Mouse (Mus musculus): ENCODE data around the gene Ube2r2. TPM values are rescaled to one million over a fixed set of nuclear protein-coding genes. Genes with fewer than 3 reads are reported as not detected.

The Ube2r2 gene
- polyA plus RNA-seq, 1 experiment from 2014 or later: 53.5 TPM

DNA sequence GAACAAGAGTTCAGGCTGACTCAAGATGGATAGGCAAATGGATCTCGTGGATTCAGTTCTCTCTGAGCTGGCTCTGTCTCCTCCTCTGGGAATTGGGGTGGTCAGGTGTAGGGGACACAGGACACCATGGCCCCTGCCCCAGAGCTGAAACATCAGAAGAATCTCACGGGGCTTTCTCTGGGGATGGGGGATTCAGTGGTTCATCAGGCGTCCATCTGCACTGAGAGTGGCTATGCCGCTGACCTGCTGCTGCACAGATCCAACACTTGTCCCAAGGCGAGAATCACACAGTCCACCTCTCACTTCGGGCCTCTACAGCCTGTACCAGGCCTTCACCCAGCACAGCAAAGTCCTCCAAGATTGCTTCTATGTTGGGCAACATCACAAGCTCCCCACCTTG is 20.5 kb upstream of the Ube2r2 start:
- 88% methylated on average over 6 of the region's 6 CpGs for WGBS
- Histone ChIP-seq H3K4me1 (ENCODE audit: control insufficient read depth, insufficient read depth, low read length) (no peaks in the 10 kb centered on the region), H3K36me3 (ENCODE audit: control insufficient read depth, insufficient read depth, low read length) (peaks cover 29% of the 10 kb centered on the region), H3K4me2 (ENCODE audit: low read depth, low read length) (no peak overlapping the region), H3K9me3 (ENCODE audit: control insufficient read depth, low read length) (no peaks in the 10 kb centered on the region), H3K27me3 (replicated peaks; ENCODE audit: control insufficient read depth, insufficient read depth, low read length) (no peaks in the 10 kb centered on the region), H3K27ac (ENCODE audit: low read length) (no peak overlapping the region), H3K9ac (ENCODE audit: low read depth, low read length) (no peak overlapping the region), H3K4me3 (ENCODE audit: low read length) (no peak overlapping the region)
- ATAC-seq: no peak

DNA sequence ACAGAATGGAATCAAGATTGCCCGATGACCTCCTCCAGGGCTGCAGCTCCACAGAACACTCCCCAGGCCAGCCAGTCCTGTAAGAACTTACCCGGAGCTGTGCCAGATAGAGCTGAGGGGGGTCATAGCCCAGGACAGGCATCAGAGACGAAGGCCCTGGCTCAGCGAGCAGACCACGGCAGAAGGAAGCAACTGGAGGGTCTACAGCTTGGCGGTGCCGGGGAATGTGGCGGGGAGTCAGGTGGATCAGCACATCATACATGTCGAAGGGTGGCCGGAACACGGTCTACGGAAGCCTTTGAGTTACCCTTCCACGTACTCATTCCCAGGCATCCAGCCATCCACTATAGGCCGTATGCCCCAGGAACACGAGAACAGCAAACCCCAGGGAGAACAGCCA is 19.8 kb upstream of the Ube2r2 start:
- H3K4me1 ChIP-seq (ENCODE audit: control insufficient read depth, insufficient read depth, low read length): no peaks in the 10 kb centered on the region
- WGBS: 95% methylated on average over 15 of the region's 15 CpGs

DNA sequence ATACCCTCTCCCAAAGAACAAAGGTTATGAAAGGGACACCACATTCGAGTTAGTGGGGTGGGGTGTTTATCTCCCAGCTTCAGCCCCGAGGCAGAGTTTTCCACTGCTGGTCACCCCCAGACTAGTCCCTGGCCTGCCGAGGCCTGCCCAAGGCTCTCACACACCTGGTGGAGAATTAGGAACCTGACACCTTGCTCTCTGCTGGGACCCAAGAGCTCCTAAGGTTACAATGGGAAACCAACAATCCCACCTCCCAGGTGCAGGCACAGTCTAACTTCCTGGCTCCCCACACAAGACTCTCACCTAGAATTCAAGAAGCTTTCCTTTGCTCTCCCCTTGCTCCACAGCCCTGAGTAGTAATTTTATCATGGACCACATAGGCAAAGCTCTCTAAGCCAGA is 18.7 kb upstream of the Ube2r2 start:
- ATAC-seq: no peak
- Histone ChIP-seq H3K9me3 (ENCODE audit: control insufficient read depth, low read length) (no peaks in the 10 kb centered on the region), H3K36me3 (ENCODE audit: control insufficient read depth, insufficient read depth, low read length) (peaks cover 38% of the 10 kb centered on the region), H3K4me1 (ENCODE audit: control insufficient read depth, insufficient read depth, low read length) (no peaks in the 10 kb centered on the region), H3K27me3 (replicated peaks; ENCODE audit: control insufficient read depth, insufficient read depth, low read length) (no peaks in the 10 kb centered on the region), H3K9ac (ENCODE audit: low read depth, low read length) (no peak overlapping the region), H3K27ac (ENCODE audit: low read length) (no peak overlapping the region), H3K4me2 (ENCODE audit: low read depth, low read length) (no peak overlapping the region), H3K4me3 (ENCODE audit: low read length) (no peak overlapping the region)
- WGBS: 77% methylated on average over 3 of the region's 3 CpGs

More for the DNA sequence above, 19.8 kb upstream of the Ube2r2 start:
- no peak overlapping the region for H3K4me3 ChIP-seq (ENCODE audit: low read length)
- no peaks in the 10 kb centered on the region for H3K27me3 ChIP-seq (replicated peaks; ENCODE audit: control insufficient read depth, insufficient read depth, low read length)
- no peaks in the 10 kb centered on the region for H3K9me3 ChIP-seq (ENCODE audit: control insufficient read depth, low read length)
- no peak for ATAC-seq
- H3K36me3 ChIP-seq (ENCODE audit: control insufficient read depth, insufficient read depth, low read length): peaks cover 29% of the 10 kb centered on the region
- H3K9ac ChIP-seq (ENCODE audit: low read depth, low read length): no peak overlapping the region
- no peak overlapping the region for H3K27ac ChIP-seq (ENCODE audit: low read length)
- H3K4me2 ChIP-seq (ENCODE audit: low read depth, low read length): no peak overlapping the region

DNA sequence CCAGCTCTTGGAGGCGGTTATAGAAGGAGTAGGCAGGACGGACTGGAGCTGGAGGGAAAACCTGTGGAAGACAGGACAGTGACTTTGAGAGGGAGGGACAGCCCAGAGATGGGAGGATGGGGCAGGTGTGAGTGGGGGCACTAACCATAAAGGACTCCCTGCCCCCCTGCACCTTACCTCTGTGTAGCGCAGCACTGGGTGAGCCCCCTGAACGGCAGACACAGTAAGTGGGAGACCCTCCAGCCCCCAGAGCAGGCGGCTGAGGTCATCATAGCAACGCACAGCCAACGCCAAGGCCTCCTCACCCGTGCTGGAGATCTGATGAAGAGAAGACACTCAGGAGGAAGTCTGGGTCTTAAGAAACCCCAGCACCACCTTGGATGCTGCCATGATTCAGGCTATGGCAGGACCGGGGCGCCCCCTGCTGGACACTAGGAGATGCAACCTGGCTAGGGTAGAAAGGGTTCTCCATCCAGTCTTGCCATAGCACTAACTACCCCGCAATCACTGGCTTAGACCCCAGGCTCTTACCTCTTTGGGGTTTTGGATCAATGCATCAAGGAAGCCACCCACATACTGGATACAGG is 16.7 kb upstream of the Ube2r2 start:
- H3K27me3 ChIP-seq (replicated peaks; ENCODE audit: control insufficient read depth, insufficient read depth, low read length): no peaks in the 10 kb centered on the region
- ATAC-seq: no peak
- WGBS: 71% methylated on average over 11 of the region's 11 CpGs
- H3K4me2 ChIP-seq (ENCODE audit: low read depth, low read length): no peak overlapping the region
- no peak overlapping the region for H3K9ac ChIP-seq (ENCODE audit: low read depth, low read length)
- no peaks in the 10 kb centered on the region for H3K9me3 ChIP-seq (ENCODE audit: control insufficient read depth, low read length)
- H3K36me3 ChIP-seq (ENCODE audit: control insufficient read depth, insufficient read depth, low read length): peaks cover 38% of the 10 kb centered on the region
- no peak overlapping the region for H3K27ac ChIP-seq (ENCODE audit: low read length)
- H3K4me3 ChIP-seq (ENCODE audit: low read length): no peak overlapping the region
- H3K4me1 ChIP-seq (ENCODE audit: control insufficient read depth, insufficient read depth, low read length): peaks cover 6% of the 10 kb centered on the region

DNA sequence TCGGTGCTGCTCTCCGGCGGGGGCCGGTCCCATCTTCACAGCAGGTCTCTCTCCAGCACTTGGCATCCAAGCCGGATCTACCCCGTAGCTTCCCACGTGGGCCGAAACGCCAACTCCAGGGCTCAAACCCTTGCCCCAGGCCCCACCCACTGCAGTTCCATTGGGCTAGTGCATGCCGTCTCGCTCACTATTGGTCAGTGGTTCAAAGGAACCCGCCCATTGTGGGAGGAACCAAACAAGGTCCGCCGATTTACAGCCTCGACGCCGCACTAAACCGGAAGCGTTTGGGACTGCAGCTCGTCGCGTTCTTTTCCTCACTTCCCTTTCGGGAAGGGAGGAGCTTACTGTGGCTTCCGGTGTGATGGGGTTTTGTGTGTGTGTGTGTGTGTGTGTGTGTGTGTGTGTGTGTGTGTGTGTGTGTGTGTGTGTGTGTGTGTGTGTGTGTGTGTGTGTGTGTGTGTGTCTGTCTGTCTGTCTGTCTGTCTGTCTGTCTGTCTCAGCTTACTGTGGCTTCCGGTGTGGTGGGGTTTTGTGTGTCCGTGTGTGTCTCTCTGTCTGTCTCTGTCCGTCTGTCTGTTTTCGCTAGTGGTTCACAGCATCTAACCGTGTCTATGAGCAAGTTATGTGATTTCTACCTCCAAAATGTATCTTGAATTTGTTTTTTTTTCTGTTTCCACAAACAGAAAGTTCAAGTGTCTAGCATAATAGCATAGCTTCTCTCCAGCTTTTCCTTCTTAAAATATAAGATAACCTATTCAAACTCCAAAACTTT is 11.2 kb upstream of the Ube2r2 start, which contains the start of gene Nol6:
Gene Nol6, minus strand, starts transcription at position 276 of the 772 bp plus-strand sequence.
- Histone ChIP-seq H3K9me3 (ENCODE audit: control insufficient read depth, low read length) (no peaks in the 10 kb centered on the region), H3K27ac (ENCODE audit: low read length) (no peak within 1 kb of the TSS; the same call in none of the 2 replicates), H3K4me2 (ENCODE audit: low read depth, low read length) (peak within 1 kb of the TSS; percentile 63), H3K9ac (ENCODE audit: low read depth, low read length) (peak within 1 kb of the TSS; percentile 72), H3K4me1 (ENCODE audit: control insufficient read depth, insufficient read depth, low read length) (peaks cover 6% of the 10 kb centered on the region), H3K36me3 (ENCODE audit: control insufficient read depth, insufficient read depth, low read length) (peaks cover 9% of the 10 kb centered on the region), H3K27me3 (replicated peaks; ENCODE audit: control insufficient read depth, insufficient read depth, low read length) (no peaks in the 10 kb centered on the region), H3K4me3 (ENCODE audit: low read length) (peak within 1 kb of the TSS; percentile 83)
- ATAC-seq: peak; percentile 100
- 3% methylated on average over 29 of the region's 29 CpGs for WGBS

DNA sequence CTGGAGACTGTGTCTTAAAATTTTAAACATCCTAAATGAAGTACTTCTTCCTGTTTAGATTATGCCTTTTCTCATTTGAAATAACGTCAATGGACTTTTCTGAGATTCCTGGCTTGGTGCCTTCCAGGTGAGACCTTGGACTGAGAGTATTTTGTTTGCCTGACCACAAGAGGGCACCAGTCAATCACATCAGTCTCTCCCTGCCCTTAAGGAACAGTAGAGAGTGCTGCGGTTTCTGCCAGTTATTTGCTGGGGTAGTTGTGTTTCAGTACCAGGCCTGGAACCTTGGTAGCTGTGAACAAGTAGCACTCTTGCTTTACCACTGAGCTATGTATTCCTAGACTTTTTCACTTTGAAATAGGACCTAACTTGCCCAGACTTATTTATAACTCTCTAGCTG is 6.1 kb upstream of the Ube2r2 start:
- Histone ChIP-seq H3K4me2 (ENCODE audit: low read depth, low read length) (no peak overlapping the region), H3K9ac (ENCODE audit: low read depth, low read length) (no peak overlapping the region), H3K4me3 (ENCODE audit: low read length) (no peak overlapping the region), H3K27ac (ENCODE audit: low read length) (no peak overlapping the region), H3K9me3 (ENCODE audit: control insufficient read depth, low read length) (no peaks in the 10 kb centered on the region), H3K4me1 (ENCODE audit: control insufficient read depth, insufficient read depth, low read length) (peaks cover 3% of the 10 kb centered on the region), H3K36me3 (ENCODE audit: control insufficient read depth, insufficient read depth, low read length) (no peaks in the 10 kb centered on the region), H3K27me3 (replicated peaks; ENCODE audit: control insufficient read depth, insufficient read depth, low read length) (no peaks in the 10 kb centered on the region)
- 8% methylated on average over 2 of the region's 2 CpGs for WGBS
- ATAC-seq: peak; percentile 80

DNA sequence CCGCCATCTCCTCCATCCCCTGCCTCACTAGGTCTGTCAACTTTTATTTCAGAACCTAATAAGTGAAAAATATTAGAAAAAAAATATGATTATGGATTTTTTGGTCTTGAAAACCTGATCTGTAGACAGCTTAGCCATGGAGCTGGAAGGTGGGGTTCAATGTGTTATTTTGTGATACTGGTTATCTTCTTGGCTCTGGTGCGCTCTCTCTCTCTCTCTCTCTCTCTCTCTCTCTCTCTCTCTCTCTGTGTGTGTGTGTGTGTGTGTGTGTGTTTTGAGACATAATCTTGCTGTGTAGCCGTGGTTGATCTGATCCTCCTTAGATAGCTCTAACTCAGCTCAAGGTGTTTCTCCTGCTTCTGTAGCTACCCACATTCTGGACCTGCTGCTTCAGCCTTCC is 5.7 kb upstream of the Ube2r2 start:
- Histone ChIP-seq H3K9ac (ENCODE audit: low read depth, low read length) (no peak overlapping the region), H3K4me3 (ENCODE audit: low read length) (no peak overlapping the region), H3K4me1 (ENCODE audit: control insufficient read depth, insufficient read depth, low read length) (peaks cover 4% of the 10 kb centered on the region), H3K36me3 (ENCODE audit: control insufficient read depth, insufficient read depth, low read length) (no peaks in the 10 kb centered on the region), H3K27me3 (replicated peaks; ENCODE audit: control insufficient read depth, insufficient read depth, low read length) (no peaks in the 10 kb centered on the region), H3K27ac (ENCODE audit: low read length) (no peak overlapping the region), H3K4me2 (ENCODE audit: low read depth, low read length) (no peak overlapping the region), H3K9me3 (ENCODE audit: control insufficient read depth, low read length) (no peaks in the 10 kb centered on the region)
- 80% methylated on average over 3 of the region's 3 CpGs for WGBS
- 0 out of 2 replicates have a peak, but pooled peaks have one; percentile 32 for ATAC-seq

DNA sequence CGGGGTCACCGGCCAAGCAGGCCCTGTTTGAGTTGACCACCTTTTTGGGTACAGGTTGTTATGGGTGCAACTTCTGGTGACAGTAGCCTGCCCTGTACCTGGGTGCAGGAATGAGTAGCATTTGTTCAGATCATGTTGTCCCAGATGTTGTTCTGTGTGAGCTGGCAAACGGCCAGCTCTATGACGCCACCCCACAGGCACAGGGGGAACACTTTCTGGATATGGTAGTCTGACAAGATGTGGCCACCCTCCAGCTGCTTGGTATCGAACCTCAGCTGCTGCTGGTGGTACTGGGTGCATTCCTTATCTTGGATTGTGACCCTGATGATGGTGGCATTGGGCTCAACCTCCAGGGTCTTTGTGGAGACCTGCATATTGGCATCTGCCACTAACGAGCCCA is 3.1 kb upstream of the Ube2r2 start:
- H3K4me3 ChIP-seq (ENCODE audit: low read length): no peak overlapping the region

DNA sequence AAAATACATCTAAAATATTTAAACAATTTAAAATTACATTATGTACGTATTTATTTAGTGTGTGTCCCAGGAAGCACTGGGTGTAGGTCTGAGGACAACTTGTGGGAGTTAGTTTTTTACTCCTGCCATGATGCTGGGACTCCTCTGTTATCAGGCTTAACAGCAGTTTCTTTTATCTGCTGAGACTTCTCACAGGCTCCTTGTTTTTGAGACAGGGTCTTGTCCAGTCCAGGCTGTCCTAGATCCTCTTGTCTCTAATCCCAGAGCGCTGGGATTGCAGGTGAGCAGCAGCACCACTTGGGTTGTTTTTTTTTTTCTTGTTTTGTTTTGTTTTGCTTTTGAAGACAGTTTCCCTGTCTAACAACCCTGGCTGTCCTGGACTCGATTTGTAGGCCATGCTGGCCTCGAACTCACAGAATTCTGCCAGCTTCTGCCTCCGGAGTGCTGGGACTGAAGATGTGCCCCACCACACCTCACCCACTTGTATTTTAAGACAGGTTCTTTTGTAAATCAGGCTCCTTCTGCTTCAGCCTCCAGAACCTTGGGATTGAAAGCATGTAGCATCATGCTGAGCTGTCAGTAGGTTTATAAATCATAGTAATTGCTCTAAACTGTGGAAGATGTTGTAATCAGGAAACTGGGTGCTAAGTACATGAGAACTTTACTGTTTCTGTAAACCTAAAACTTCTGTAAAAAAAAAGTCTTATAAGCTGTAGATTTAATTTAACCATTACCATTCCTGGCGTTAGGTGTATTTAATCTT is 1.8 kb upstream of the Ube2r2 start:
- H3K4me1 ChIP-seq (ENCODE audit: control insufficient read depth, insufficient read depth, low read length): peaks cover 7% of the 10 kb centered on the region
- 0 out of 2 replicates have a peak overlapping the region, but pooled peaks have one; percentile 18 for H3K27ac ChIP-seq (ENCODE audit: low read length)
- H3K36me3 ChIP-seq (ENCODE audit: control insufficient read depth, insufficient read depth, low read length): no peaks in the 10 kb centered on the region
- no peaks in the 10 kb centered on the region for H3K9me3 ChIP-seq (ENCODE audit: control insufficient read depth, low read length)
- 80% methylated on average over 6 of the region's 6 CpGs for WGBS
- no peak overlapping the region for H3K9ac ChIP-seq (ENCODE audit: low read depth, low read length)
- H3K4me3 ChIP-seq (ENCODE audit: low read length): no peak overlapping the region
- no peaks in the 10 kb centered on the region for H3K27me3 ChIP-seq (replicated peaks; ENCODE audit: control insufficient read depth, insufficient read depth, low read length)
- ATAC-seq: no peak
- H3K4me2 ChIP-seq (ENCODE audit: low read depth, low read length): no peak overlapping the region

More for the DNA sequence above, 3.1 kb upstream of the Ube2r2 start:
- 72% methylated on average over 6 of the region's 6 CpGs for WGBS
- Histone ChIP-seq H3K27ac (ENCODE audit: low read length) (no peak overlapping the region), H3K4me1 (ENCODE audit: control insufficient read depth, insufficient read depth, low read length) (peaks cover 7% of the 10 kb centered on the region), H3K27me3 (replicated peaks; ENCODE audit: control insufficient read depth, insufficient read depth, low read length) (no peaks in the 10 kb centered on the region), H3K9ac (ENCODE audit: low read depth, low read length) (no peak overlapping the region), H3K9me3 (ENCODE audit: control insufficient read depth, low read length) (no peaks in the 10 kb centered on the region), H3K4me2 (ENCODE audit: low read depth, low read length) (no peak overlapping the region), H3K36me3 (ENCODE audit: control insufficient read depth, insufficient read depth, low read length) (no peaks in the 10 kb centered on the region)
- no peak for ATAC-seq

Data from intestine, embryonic 16.5 days (tissue).